Mouse (Mus musculus): ENCODE measurements around the gene Olfm2.

- TF ChIP-seq CTCF (IDR thresholded peaks at IDR 0.05; ENCODE audit: low read depth, low read length) (no peak), EP300 (IDR thresholded peaks at IDR 0.05; ENCODE audit: insufficient read depth, low read depth, low read length) (no peak), POLR2A (IDR thresholded peaks at IDR 0.05; ENCODE audit: insufficient read depth, low read length) (no peak)
These were observed 80.2 kb downstream of the Olfm2 start for GRCm38 (mm10) chr9:20665925-20666324.
